Mouse (Mus musculus) heart, adult 18-20 months (tissue): ENCODE data around the gene Slc4a8. TPM values are rescaled to one million over a fixed set of nuclear protein-coding genes. Genes with fewer than 3 reads are reported as not detected.

Source experiments
- DNase-seq, 2 experiments: peaks; one replicate each; pipeline ENCODE4 v3.0.0; 2021 to 2022; ENCODE audit warnings: mixed read lengths in 1 of 2
- long read RNA-seq, 2 experiments: library from polyadenylated mRNA; stranded (forward); transcript quantifications; one replicate each; pipeline ENCODE4 v2.0.0; 2021
- total RNA-seq, 2 experiments: library from RNA; stranded (reverse); gene quantifications; 2 replicates each; pipeline ENCODE4 v1.2.3; 2021

Gene Slc4a8
- total RNA-seq = 1 to 10 TPM; 1.9 to 4.8 TPM
- long read RNA-seq, experiment 1, partial matches to known transcripts = 0 of 1 reads
- long read RNA-seq, experiment 1, other reads (novel, unspliced or antisense) = 1 of 1 reads
- long read RNA-seq, experiment 2, full-length matches to known transcripts = 1 of 2 reads
- long read RNA-seq, experiment 2, partial matches to known transcripts = 1 of 2 reads
- long read RNA-seq, experiment 2, other reads (novel, unspliced or antisense) = 0 of 2 reads

DNA sequence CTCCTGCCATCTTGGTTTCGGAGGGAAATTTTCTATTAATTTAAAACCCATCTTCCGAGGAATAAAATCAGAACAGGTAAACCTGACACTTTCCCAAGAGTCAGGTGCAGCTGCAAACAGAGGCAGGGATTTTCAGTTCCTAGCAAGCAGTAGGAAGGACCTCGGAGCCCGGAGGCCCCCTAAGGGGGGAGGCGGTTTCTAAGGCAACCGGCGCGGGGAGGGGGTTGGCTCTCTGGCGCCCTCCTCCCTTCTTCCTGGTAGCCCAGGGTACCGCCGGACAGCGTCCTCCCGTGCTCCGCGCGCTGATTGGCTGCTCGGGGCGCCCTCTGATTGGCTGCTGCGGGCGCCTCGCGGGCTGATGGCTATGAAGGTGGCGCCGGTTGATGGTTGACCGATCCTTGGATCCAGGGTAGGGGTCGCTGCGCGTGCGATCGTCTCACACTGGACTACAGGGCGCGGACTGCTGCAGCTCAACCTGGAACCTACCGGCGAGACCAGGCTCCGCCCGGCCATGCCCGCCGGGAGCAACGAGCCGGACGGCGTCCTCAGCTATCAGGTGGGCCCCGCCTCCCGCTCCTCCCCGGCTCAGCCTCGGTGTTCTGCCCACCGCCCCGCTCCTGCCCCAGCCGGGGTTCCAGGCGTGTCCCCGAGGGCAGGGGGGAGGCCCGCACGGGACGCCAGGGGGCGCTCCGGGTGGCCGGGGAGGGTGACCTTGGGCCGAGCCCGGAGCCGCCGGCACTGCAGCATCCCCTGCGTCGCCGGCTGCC lies at the start of gene Slc4a8:
Gene Slc4a8 (plus strand): TSS at position 329 of the 767 bp plus-strand sequence.
- peak; percentile 86 to 92 for DNase-seq

DNA sequence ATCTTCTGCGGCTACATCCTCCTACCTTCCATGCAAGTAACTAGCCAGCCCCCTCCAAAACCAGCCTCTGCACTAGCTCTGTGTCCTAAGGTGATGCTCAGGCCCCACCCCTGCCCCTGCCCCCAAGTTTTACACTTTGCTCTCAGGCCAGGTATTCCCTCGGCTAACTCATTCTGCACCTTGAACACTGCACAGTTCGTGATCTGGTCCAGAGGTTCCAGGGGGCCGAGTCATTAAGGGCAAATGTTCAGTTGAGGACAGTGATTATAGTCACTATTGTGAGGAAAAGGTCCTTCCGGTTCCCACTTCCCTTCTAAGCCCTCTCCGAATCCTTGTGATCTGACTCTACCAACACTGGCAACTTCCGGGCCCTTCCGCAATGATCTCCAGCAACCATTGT lies 47.1 kb upstream of the Slc4a8 start:
- DNase-seq = no peak

DNA sequence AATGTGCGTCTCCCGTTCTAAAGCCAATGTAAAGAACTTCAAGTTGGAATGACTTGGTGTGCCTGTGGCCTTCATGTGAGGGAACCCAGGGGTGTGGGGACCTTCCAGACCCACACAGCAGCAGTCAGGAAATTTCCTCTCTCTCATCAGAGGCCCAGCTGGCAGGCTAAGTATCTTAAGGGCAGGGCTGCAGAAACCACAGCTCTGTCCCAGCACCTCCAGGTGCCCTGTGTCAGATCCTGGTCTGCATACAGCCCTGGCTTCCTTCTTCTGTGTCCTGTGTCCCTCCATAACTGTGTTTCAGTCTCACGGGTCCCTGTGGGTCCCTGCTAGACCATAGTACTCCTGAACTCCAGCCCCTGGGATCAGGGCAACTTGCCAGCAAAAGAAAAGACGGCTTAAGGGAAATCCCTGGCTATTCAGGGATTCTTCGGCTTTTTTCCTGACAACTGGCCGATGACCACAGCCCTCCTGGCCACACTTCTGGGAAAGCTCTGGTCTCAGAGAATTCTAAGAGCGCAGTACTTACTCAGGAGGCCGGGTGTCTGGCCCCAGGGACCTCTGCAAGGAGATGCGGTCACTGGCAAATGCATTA lies 46.1 kb upstream of the Slc4a8 start:
- DNase-seq = no peak

DNA sequence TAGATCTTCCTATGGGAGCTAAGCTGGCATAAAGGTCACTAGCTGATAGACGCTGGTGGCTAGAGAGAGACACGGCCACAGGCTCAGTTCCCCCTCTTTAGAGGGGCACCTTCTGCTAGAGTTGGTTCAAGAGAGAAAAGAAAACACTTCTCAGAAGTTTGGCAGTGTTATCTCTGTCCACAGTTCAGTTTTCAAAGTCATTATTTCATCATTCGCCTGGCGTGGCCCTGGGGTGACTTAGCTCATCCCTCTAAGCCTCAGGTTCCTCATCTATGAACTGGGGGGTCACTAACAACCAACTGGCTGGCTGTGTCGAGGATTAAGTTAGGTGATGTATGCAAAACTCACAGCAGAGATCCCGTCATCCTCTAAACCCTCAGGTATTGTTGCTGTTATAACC lies 43.6 kb upstream of the Slc4a8 start:
- no peak for DNase-seq

DNA sequence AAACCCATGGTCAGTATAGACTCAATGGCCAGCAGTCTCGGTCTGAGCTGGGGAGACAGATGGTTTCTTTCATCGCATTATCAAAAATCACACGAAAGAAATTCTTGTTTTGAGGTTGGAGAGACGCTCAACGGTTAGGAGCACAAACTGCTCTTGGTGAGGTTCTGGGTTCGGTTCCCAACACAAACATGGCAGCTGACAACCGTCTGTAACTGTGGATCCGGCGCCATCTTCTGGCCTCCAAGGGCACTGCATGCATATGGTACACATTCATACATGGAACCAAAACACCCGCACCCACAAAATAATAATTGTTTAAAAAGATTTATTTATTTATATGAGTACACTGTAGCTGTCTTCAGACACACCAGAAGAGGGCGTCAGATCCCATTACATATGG lies 43.0 kb upstream of the Slc4a8 start:
- no peak for DNase-seq

DNA sequence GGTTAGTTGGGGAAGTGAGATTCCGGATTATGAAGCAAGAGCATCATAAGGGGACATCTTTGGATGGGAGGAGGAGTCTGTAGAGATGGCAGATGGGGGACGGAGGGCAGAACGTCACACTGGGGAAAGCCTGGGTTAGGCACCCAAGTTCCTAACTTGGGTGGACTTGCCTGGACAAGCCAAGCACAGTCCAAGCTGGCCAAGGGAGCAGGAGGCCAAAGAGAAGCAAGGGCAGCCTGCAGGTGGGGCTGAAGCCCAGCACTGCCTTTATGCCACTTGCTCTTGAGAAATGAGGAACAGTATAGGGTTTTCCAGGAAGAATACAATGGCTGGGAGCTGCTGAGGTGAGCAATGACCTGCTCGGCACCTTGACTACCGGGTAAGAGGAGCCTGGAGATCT lies 42.3 kb upstream of the Slc4a8 start:
- DNase-seq = no peak

DNA sequence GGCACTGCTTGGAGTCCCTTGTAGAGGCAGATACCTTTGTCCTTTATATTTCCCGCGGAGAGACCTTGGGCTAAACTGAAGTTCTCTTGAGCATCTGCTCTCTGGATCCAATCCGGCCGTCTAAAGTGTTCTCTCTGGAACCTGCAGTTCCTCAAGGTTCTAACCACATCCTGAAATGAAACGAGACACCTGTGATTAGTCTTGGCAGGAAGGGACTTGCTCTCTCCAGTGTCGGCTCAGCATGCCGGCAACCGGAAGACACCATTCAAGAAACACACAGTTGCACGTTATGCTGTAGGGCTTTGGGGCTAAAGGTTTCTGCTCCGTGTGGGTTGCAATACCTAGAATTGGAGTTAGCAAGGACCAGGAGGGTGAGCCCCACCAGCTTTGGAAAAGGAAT lies 41.5 kb upstream of the Slc4a8 start:
- no peak for DNase-seq

DNA sequence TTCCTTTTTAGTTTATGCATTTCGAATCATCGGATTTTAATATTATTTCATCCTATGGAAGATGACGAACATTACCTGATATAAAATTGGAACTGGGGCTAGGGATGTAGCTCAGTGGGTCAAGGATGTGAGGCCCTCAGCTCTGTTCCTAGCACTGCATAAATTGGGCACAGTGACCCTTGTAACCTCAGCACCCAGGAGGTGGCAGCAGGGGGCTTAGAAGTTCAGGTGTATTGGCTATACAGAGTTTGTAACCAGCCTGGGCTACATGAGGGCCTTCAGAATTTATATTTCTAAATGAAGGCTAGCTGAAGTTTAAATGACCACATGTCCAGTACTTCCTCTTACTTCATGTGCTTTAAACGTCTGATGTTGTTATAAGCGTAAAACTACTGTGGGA lies 40.1 kb upstream of the Slc4a8 start:
- DNase-seq = no peak

DNA sequence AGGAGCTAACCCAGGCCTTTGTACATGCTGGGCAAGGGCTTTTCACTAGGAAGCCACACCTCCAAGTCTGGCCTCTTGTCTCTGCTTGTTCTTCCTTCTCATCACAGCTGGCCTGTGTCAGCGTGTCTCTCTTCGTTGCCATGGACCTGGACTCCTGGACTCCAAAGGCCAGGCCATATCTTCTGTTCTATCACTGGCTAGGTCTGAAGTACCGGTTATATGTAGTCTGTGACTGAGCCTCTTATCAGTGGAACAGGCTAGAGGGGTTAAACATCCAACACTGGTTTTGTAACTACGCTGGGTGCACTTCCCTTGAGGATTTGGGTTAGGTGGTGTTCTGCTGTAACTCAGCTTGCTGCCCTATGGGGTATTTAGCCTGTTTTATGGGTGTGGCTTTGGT lies 39.5 kb upstream of the Slc4a8 start:
- no peak for DNase-seq

DNA sequence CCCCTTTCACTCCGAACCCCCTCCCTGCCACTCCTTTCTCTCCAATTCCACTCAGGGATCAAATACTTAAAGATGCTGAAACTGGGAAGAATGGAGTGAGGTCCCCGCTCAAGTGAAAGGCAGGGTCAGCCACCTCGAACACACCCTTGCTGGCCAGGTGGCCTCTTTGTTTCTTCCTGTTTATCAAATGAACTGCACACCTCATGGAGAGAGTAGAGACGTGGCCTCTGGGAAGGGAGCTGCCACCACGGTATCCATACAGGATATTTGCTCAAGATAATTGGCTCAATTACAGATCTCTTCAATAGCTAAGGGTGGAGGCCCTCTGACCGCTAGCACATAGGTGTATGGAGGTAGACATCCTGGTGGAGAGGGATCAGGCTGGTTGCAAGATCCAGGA lies 39.0 kb upstream of the Slc4a8 start:
- DNase-seq = no peak

DNA sequence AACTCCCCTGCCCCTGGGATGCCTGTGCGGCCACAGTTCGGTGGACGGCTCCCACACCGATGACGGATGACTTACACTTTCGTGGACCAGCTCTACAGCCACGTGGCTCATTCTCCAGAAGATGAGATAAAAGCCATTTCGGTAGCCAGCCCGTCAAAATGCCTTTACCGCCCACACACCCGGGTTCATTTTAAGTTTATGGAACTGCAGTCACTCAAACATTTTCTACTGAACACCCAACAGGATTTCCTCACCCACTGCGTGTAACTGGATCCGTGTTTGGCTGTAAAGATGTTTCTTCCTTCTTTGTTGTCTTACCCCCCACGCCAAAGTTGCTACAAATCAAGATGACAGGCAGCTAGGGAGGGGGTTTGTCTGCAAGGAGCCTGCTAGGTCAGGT lies 38.0 kb upstream of the Slc4a8 start:
- no peak for DNase-seq

DNA sequence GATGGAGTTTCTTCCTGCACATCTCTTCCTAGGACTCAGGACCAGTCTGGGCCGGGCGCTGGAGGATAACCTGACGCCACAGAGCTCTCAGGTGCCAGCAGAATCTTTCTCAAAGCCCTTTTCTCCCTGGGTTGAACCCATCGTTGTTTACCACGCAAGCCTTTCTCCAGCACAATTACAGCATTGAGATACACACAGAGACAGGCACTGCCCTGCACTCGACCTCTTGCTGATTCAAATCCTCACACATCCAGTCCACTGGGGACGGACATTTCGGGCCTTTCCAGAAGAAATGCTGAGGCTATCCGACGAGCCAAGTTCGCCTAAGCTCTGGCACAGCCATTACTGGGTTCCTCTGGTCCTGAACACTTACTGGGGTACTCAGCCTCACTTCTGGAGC lies 34.8 kb upstream of the Slc4a8 start:
- no peak for DNase-seq

DNA sequence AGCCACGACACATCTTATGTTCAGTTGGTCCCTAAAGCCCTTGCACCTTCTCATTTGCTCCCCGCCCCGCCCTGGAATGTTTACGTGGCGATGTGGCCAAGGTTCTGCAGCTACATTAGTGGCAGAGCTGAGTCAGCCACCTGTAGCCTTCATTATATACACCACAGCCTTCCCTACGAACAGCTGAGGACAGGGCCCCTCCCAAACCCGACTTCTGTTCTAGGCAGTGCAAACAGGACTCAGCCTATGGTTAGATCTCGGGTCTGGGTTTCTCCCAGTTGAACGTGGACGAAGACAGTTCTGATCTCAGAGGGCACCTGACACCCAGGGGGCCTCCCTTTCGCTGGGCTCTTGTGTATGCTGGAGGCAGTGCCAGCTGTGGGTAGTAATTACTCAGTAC lies 33.7 kb upstream of the Slc4a8 start:
- DNase-seq = no peak

DNA sequence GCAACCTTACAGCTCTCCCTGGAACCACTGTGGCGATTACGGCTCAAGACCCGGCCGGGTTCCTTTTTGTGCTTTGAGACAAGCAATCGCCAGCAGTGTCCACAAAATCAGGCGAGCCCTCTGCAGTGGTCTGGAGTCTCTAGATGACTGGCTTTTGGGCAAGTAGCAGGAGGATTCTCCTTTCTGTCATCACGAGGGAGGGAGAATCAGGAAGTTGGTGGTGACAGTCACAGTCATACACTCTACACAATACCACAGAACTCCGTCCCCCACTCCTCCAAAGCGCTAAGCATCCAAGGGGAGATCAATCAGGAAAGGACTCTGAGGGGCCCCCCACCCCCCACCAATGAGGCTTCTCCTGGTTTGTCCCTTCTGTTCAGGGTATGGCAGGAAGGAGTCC lies 33.0 kb upstream of the Slc4a8 start:
- no peak for DNase-seq

DNA sequence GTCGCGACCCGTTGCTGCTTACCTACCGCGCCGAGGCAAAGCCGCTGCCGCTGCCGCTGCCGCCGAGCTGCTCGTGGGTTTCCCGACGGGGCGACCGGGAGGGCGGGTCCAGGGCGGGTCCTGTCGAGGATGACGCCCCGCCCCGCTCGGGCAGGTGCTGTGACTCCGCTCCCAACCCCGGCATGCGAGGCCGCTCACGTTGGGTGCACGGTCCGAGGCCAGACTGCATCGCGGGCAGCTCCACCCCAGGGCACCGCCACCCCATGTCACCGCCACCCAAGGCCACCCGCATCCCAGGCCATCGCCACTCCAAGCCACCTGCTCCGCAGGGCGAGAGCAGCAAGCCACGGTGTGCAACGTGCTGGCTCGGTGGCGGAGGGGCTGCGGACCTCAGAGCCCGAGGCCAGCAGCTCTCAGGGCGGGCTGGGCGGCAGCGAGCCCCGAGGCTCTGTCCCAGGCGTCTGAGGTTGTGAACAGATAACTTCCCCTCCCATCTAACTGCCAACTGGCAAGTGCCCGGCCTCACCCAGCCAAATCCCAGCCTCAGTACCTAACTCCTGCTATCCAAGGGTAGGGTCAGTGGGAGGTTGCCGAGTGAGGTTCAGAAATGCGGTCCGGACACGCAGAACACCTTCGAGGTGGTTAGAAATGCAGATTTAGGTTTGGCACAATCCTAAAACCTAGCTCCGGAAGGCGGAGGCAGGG lies 32.1 kb upstream of the Slc4a8 start, which contains the start of gene Galnt6:
Gene Galnt6 (minus strand): TSS at position 96 of the 705 bp plus-strand sequence.
- DNase-seq = no peak

DNA sequence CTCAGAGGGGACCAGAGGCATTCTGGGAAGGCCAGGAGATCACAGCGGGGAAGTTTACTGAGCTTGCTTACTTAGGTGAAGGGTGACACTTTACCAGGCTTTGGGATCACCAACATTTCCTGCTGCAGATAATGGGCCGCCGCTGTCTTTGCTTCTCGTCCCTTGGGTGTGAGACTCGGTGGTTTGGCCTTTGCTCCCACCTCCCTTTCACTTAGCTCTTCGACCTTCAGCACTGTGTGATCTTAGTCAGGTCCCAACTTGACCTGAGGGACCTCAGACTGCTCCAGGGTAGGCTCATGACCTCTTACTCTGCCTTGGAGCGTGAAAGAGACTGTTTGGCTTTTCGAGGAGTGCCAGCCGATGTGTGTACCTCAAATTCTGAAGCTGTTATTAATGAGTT lies 30.5 kb upstream of the Slc4a8 start:
- DNase-seq = no peak

DNA sequence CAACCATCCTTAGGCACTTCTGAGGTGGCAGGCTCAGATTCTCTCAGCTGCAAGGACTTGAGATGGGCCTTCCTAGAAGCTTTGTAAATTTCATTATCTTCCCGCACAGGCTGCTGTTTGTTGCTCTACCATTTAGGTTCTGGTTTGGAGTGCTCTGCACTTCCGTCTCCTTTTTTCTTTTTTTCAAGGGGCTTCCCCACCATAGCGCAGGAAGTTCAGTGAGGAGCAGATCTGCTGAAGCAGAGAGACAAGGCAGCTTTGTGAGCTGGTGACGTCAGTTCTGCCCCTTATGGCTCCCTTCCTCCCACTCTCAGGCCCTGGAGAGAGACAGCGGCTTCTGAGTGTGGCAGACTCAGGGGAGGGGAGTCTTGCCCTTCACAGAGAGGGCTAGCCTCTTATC lies 29.0 kb upstream of the Slc4a8 start:
- peak in 1 of 2 experiments; percentile 51 for DNase-seq

DNA sequence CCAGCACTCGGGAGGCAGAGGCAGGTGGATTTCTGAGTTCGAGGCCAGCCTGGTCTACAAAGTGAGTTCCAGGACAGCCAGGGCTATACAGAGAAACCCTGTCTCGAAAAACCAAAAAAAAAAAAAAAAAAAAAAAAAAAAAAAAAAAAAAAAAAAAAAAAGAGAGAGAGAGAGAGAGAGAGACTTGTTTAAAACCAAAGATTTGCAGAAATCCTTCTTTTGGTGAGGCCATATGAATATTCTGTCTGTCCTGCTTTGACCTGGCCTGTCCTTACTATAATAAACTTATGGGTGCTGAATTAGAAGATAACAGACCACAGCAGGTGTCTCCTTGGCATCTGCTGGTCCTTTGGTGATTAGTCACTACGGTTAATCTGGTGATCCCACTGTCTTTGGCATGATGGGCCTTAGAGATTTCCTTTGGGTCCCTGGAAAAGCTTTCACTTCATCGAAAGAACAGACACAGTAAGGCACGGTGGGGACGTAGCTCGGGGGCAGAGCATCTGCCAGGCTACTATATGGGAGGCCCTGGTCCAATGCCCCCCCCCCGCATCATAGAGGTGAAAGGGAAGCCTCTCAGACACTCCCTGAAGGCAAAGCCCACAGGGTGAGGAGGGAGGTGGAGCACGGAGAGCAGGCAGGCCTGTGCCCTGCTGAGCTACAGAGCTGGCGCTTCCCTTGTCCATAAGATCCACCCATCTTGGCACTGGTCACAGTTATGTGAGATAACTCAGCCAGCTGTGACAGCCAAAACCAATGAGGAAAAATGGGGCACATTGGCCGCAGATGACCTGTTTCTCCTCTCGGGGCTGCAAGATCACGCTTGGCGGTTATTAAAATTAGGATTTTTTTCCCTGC lies 26.2 kb upstream of the Slc4a8 start:
- DNase-seq = peak in 1 of 2 experiments; percentile 46

DNA sequence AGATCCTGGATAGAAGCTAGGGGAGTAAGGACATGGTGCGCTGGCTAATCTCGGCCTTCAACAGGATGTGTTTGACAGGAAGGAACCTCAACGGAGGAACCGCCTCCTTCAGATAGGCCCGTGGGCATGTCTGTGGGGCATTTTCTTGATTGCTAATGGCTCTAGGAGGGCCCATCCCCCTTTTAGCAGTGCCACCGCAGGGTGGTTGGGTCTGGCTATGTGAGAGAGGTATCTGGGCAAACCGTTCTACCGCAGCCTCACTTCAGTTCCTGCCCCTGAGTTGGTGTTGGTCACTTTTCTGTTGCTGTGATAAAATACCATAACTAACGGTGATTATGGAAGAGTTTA lies 25.6 kb upstream of the Slc4a8 start:
- DNase-seq = no peak

DNA sequence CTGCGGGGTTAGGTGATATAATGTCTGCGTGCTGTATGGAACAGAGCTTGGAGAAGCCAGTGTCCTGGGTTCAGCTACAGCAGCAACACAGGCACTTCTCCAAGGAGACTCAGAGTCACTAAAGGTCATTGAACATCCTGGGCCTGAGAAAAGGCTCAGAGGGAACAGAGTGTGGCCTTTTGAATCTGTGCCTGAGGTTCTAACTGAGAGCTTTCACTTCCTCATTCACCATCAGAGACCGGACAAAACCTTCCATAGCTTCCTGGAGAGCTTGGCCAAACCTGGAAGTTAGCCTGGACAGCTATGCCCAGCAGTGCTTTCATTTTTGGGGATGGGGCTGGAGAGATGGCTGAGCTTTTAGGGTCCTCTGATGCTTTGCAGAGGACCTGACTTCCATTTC lies 23.9 kb upstream of the Slc4a8 start:
- peak in 1 of 2 experiments; percentile 49 for DNase-seq

DNA sequence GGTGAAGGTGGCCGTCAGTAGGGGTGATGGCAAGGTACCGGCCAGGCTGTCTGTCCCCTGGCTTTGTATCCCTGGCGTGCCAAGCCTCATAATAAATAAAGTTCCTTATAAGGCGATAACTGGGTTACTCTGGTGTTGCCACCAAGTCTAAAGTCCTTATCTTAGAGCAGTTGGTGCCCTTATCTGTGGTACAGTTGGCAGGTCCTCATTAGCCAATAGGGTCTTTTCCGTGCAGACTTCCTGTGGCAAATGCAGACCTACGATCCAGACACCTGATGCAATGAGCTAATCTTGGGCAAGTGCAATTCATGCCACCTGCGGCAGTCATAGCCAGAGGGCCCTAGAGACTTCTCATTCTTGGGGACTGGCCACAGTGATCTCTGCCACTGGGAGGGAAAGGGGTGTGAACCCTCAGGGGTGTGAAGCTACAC lies 23.2 kb upstream of the Slc4a8 start:
- no peak for DNase-seq

DNA sequence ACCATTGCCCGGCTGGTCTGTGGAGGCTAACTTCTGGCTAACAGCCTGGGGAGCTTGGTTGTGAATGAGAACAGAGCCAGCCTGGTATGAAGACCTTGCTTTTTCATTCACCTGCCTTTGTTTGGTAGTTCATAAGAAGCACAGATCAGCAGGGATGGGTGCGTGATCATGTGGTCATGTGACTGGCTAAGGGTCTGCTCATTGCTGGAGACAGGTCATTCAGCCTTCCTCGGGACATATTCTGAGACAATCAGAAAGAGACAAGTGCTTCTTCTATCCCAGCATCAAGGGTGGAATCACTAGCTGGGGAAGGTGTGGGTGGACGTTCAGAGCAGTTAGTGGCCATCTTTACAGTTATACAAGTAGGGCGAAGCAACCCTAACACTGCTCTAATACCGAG lies 22.1 kb upstream of the Slc4a8 start:
- DNase-seq = no peak
